Mouse (Mus musculus) lung, postnatal 0 days (tissue): ENCODE results near the gene Ptprt. TPM values are rescaled to one million over a fixed set of nuclear protein-coding genes. Genes with fewer than 3 reads are reported as not detected.

ENCODE experiments used
- ATAC-seq: fragments of 200-750 bp; cut with Nextera tagmentation; 2 replicates; pipeline ENCODE4 v1.8.0; 2017; ENCODE audit warnings: moderate library complexity
- DNase-seq: peaks from one replicate; pipeline ENCODE4 v3.0.0-alpha.2; 2016; ENCODE audit warnings: low spot score
- H3K27ac ChIP-seq: fragments of 300-500 bp; sonication (generic); 2 replicates; pipeline ENCODE4 v1.5.1; 2014; ENCODE audit warnings: antibody characterized with exemption, mild to moderate bottlenecking, low read length, mixed read lengths
- H3K27me3 ChIP-seq: fragments of 300-500 bp; sonication (generic); replicated peaks from 2 replicates; pipeline ENCODE4 v1.6.1; 2014; ENCODE audit warnings: low read length, mixed read lengths; ENCODE audit not compliant: insufficient read depth
- H3K36me3 ChIP-seq: fragments of 300-500 bp; sonication (generic); 2 replicates; pipeline ENCODE4 v1.6.1; 2014; ENCODE audit warnings: low read length, mixed read lengths; ENCODE audit not compliant: insufficient read depth
- H3K4me1 ChIP-seq: fragments of 300-500 bp; sonication (generic); 2 replicates; pipeline ENCODE4 v1.6.1; 2014; ENCODE audit warnings: antibody characterized with exemption, low read depth, low read length, mixed read lengths; ENCODE audit not compliant: insufficient read depth
- H3K4me2 ChIP-seq: fragments of 300-500 bp; sonication (generic); replicated peaks from 2 replicates; pipeline ENCODE4 v1.6.1; 2014; ENCODE audit warnings: low read depth, mild to moderate bottlenecking, low read length, moderate library complexity, mixed read lengths
- H3K4me3 ChIP-seq: fragments of 300-500 bp; sonication (generic); 2 replicates; pipeline ENCODE4 v1.5.1; 2014; ENCODE audit warnings: low read depth, low read length
- H3K9ac ChIP-seq: fragments of 300-500 bp; sonication (generic); replicated peaks from 2 replicates; pipeline ENCODE4 v1.6.1; 2014; ENCODE audit warnings: low read depth, mild to moderate bottlenecking
- H3K9me3 ChIP-seq: fragments of 300-500 bp; sonication (generic); 2 replicates; pipeline ENCODE4 v1.6.1; 2016; ENCODE audit warnings: low read length, mixed read lengths
- CTCF ChIP-seq: IDR thresholded peaks from 2 replicates; pipeline ENCODE4 v1.5.1; 2016; ENCODE audit warnings: antibody characterized with exemption, mild to moderate bottlenecking
- EP300 ChIP-seq: IDR thresholded peaks from 2 replicates; pipeline ENCODE4 v1.6.1; 2016; ENCODE audit warnings: antibody characterized with exemption, mild to moderate bottlenecking, control low read depth
- WGBS: fragments of 180-500 bp; shearing (Covaris S2); extraction: QIAGEN DNeasy Blood & Tissue Kit; methylation state at CpG from one replicate; pipeline ENCODE4 v1.1.7; 2014; 5-methylcytosine and 5-hydroxymethylcytosine counted together
- polyA plus RNA-seq: library from polyadenylated mRNA; unstranded; fragments of >200 nt; fragmentation: Nextera tagmentation; extraction: Ambion mirVana; gene quantifications from 2 replicates; pipeline ENCODE4 v1.2.1, GENCODE M21; 2015

Ptprt gene
- polyA plus RNA-seq, 1 experiment from 2014 or later = 0.37 TPM

DNA sequence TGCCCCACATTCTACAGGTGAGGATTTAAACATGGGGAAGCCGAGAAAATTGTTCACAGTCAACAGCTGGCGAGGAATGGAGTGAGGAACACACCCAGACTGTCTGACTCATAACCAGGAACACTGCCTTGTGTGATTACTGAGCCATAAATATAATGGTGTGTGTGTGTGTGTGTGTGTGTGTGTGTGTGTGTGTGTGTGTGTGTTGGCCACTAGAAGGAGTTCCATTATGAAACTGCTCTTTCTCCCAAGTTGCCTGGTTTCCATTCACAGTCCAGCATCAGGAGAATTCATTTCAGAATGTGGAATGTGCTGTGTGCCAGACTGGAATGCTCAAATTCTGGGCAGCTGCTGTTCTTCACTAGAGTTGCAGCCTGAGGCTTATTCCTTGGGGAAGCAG, 1099.4 kb downstream of the Ptprt start:
- Histone ChIP-seq H3K27me3 (no peaks in the 10 kb centered on the region), H3K9me3 (no peaks in the 10 kb centered on the region), H3K36me3 (no peaks in the 10 kb centered on the region), H3K4me1 (no peaks in the 10 kb centered on the region), H3K4me2 (no peak overlapping the region), H3K27ac (no peak overlapping the region), H3K4me3 (no peak overlapping the region), H3K9ac (no peak overlapping the region)
- TF ChIP-seq CTCF (no peak), EP300 (no peak)
- 71% methylated on average over 2 of the region's 2 CpGs for WGBS
- ATAC-seq (no peak), DNase-seq (no peak)

DNA sequence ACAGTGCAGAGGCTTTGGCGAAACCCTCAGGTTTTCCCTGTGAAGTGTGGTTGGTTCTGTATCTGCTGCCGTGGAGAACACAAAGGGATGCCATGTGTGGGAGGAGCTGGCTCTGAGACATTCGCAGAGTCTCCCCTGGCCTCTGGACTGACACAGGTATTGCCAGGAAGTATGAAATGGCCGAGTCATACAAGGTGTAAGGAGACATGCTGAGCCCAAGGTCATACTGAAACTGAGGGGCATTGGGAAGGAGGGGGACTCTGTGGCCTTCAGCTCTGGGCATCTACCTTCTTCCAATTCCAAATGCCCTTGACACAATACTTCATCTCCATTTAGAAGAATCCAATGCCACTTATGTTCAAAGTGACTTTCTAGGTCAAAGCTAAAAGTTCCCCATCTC, 1103.1 kb downstream of the Ptprt start:
- Histone ChIP-seq H3K4me1 (no peaks in the 10 kb centered on the region), H3K9ac (no peak overlapping the region), H3K9me3 (no peaks in the 10 kb centered on the region), H3K27ac (no peak overlapping the region), H3K4me3 (no peak overlapping the region), H3K27me3 (no peaks in the 10 kb centered on the region), H3K36me3 (no peaks in the 10 kb centered on the region), H3K4me2 (no peak overlapping the region)
- 64% methylated on average over 4 of the region's 4 CpGs for WGBS
- DNase-seq (no peak), ATAC-seq (no peak)
- TF ChIP-seq EP300 = no peak
- no peak for TF ChIP-seq CTCF

DNA sequence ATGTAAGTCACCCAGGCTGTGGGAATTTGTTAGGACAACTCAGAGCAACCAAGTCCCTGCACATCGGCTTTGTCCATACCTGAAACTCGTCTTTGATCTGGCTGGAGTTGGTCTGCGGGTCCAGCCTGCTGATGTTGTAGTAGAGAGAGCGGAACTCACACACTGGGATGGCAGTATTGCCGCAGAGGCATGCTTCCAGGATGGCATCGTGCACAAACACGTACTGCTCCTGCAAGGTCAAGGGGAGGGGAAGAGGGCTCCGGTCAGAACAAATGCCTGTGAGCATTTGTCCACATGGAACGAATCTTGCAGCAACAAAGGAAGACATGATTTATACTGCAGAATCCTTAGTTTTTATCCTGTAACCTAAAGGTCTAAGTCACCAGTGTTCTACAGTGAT, 1107.3 kb downstream of the Ptprt start:
- no peaks in the 10 kb centered on the region for H3K36me3 ChIP-seq
- DNase-seq (no peak), ATAC-seq (no peak)
- TF ChIP-seq EP300 (no peak), CTCF (no peak)
- H3K4me1 ChIP-seq = no peaks in the 10 kb centered on the region
- H3K27me3 ChIP-seq = no peaks in the 10 kb centered on the region
- H3K4me2 ChIP-seq = no peak overlapping the region
- no peak overlapping the region for H3K27ac ChIP-seq
- H3K9ac ChIP-seq = no peak overlapping the region
- H3K9me3 ChIP-seq = no peaks in the 10 kb centered on the region
- H3K4me3 ChIP-seq = no peak overlapping the region
- WGBS = 53% methylated on average over 9 of the region's 9 CpGs

DNA sequence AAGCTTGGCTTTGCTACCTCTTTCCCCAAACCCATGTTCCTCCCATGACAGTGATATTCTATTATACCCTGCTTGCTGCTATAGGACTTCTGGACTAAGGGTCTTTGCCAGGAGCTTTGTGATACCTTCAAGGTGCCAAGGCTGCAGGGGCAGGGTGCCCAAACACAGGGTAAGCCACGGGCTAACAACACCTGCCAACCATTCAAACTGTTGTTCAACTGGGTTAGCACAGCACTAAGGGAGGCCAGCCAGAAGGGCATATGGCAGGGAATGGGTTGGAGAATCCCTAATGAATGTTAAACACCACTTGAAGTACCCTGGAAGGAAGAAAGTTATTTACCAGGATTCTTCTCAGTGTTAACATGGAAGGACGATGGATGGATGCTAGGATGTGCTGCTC, 1108.9 kb downstream of the Ptprt start:
- Histone ChIP-seq H3K27me3 (no peaks in the 10 kb centered on the region), H3K36me3 (no peaks in the 10 kb centered on the region), H3K9ac (no peak overlapping the region), H3K4me1 (no peaks in the 10 kb centered on the region), H3K9me3 (no peaks in the 10 kb centered on the region), H3K27ac (no peak overlapping the region), H3K4me3 (no peak overlapping the region), H3K4me2 (no peak overlapping the region)
- WGBS = 75% methylated on average over 2 of the region's 2 CpGs
- TF ChIP-seq EP300 (no peak), CTCF (no peak)
- DNase-seq (no peak), ATAC-seq (no peak)

DNA sequence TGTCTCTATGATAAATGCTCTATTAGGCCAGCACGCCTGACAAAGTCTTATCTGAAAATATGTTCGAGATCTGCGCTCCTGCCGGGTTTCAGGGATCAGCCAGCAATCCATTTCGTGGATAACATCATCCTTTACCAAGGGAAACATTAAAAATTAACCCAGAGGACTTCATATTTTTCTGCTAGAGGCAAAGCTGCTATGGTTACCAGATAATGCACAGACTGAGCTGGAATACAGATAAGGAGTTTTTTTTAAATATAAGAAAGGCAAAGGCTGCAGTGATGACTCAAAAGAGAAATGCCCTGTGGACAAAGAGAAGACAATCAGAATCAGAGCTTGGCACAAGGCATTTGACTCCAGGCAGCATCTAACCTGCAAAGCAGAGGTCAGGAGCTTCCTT, 1111.4 kb downstream of the Ptprt start:
- H3K27ac ChIP-seq = no peak overlapping the region
- no peaks in the 10 kb centered on the region for H3K9me3 ChIP-seq
- no peaks in the 10 kb centered on the region for H3K36me3 ChIP-seq
- H3K4me3 ChIP-seq = no peak overlapping the region
- H3K4me2 ChIP-seq = no peak overlapping the region
- DNase-seq (no peak), ATAC-seq (no peak)
- no peaks in the 10 kb centered on the region for H3K4me1 ChIP-seq
- 26% methylated on average over 5 of the region's 5 CpGs for WGBS
- no peaks in the 10 kb centered on the region for H3K27me3 ChIP-seq
- no peak overlapping the region for H3K9ac ChIP-seq
- TF ChIP-seq CTCF = no peak
- no peak for TF ChIP-seq EP300

DNA sequence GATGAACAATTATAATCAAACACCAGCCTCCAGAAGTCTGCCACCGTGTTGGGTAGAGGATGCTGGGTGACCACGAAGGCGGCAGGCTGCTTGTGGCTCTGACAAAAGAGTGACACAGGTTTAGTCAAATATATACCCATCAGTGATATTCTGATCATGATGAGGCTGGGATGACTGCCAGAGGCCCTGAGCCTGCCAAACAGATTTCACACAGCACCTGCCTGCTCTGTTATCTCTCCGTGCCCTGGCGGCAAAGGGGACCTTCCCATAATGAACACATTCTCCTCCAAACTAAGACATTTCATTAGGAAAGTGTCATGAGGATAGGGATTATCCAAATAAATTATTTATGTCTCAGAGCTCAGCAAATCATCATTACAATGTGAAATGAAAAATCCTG, 1113.6 kb downstream of the Ptprt start:
- Histone ChIP-seq H3K4me2 (no peak overlapping the region), H3K27me3 (no peaks in the 10 kb centered on the region), H3K9me3 (no peaks in the 10 kb centered on the region), H3K9ac (no peak overlapping the region), H3K27ac (no peak overlapping the region), H3K4me3 (no peak overlapping the region), H3K36me3 (no peaks in the 10 kb centered on the region), H3K4me1 (no peaks in the 10 kb centered on the region)
- WGBS = 76% methylated on average over 5 of the region's 5 CpGs
- ATAC-seq (no peak), DNase-seq (no peak)
- no peak for TF ChIP-seq EP300
- TF ChIP-seq CTCF = no peak

DNA sequence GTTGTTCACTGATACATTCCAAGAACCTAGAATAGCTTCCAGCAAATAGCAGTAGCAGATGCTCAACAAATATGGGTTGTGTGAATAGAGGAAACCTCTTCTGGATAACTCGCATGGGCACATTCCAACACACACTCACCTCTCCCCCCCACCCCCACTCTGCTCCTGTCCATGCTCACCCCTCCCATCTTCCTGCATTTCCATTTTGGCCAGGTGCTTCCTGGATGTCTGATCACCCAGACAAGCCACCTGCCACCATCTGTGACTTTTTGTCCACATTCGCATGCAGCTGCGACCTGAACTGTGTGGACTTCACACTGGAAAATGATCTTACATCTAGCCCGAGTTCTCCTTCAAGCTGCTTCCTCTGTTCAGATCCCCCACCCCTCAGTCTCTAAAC, 1115.5 kb downstream of the Ptprt start:
- WGBS = 51% methylated on average over 4 of the region's 4 CpGs
- H3K9ac ChIP-seq = no peak overlapping the region
- no peaks in the 10 kb centered on the region for H3K4me1 ChIP-seq
- H3K4me2 ChIP-seq = no peak overlapping the region
- H3K27me3 ChIP-seq = no peaks in the 10 kb centered on the region
- no peak overlapping the region for H3K4me3 ChIP-seq
- no peaks in the 10 kb centered on the region for H3K9me3 ChIP-seq
- ATAC-seq (no peak), DNase-seq (no peak)
- H3K36me3 ChIP-seq = no peaks in the 10 kb centered on the region
- TF ChIP-seq EP300 (no peak), CTCF (no peak)
- H3K27ac ChIP-seq = no peak overlapping the region
